7 mouse cellular contexts compared by ENCODE assay signal in the genomic region with DNA sequence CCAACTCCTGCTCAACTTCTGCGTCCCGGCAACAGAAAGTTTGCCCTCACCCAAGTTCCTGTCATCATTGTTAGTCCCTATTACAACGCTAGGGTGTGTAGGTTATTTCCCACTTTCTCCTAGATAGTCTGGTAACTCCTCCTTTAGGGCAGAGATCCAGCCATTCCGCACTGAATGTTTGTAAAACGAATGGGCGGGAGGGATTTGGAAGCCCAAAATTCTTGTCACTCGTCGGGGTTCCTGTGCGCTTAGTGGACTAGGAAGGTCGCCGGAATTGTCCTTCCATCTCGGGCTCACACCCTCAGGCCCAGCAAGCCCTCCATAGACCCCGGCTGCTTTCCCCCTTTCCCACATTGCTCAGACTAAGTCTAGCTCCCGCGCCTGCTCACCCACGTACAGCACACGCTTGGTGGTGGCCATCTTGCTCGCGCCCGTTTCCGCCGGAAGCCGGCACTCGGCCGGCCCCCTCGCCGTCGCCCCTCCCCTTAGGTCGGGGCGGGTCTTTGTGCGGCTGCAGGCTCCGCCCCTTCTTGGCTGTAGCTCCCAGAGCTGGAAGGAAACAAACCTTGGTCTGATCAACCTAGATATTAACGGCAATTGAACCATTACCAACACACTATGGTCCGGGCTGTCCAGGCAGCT. TPM values are rescaled to one million over a fixed set of nuclear protein-coding genes. Genes with fewer than 3 reads are reported as not detected.
DNase-seq lines count a peak whose midpoint lies in the region.

Gene Ppie (minus strand): TSS at position 439 of the 642 bp plus-strand sequence.

- H3K4me3 ChIP-seq in midbrain, embryonic 10.5 days, result peak within 1 kb of the TSS; percentile 77

- peaks cover 24% of the 10 kb centered on the region for H3K4me1 ChIP-seq in midbrain, embryonic 10.5 days

- WGBS in midbrain, embryonic 10.5 days, result 1% methylated on average over 34 of the region's 34 CpGs

- H3K9me3 ChIP-seq in midbrain, embryonic 10.5 days (replicated peaks), result no peaks in the 10 kb centered on the region

- H3K27ac ChIP-seq in midbrain, embryonic 10.5 days (replicated peaks), result peak within 1 kb of the TSS; percentile 88

- peak; percentile 78 to 93 for DNase-seq in adrenal gland, adult (ENCODE audit: inconsistent age in 2 of 2, low spot score in 1 of 2)
- peak; percentile 88 for DNase-seq in embryo, embryonic 10 days (ENCODE audit: low spot score)
- peak; percentile 86 for DNase-seq in gastrocnemius, postnatal 10 days
- DNase-seq in induced T-regulatory cell, adult 2 months (ENCODE audit: low read depth), result peak; percentile 91
- DNase-seq in left cerebral cortex, postnatal 25 days (ENCODE audit: low spot score in 2 of 2), result peak; percentile 70 to 75
- peak; percentile 91 for DNase-seq in midbrain, embryonic 10.5 days (ENCODE audit: low spot score)
- peak; percentile 78 for DNase-seq in right cerebral cortex, postnatal 4 days

- H3K36me3 ChIP-seq in midbrain, embryonic 10.5 days, result peaks cover 26% of the 10 kb centered on the region

- intact Hi-C loops in left cerebral cortex, postnatal 25 days (cut with DNase I), result no loop called here

- no peaks in the 10 kb centered on the region; the same call in 1 of the 2 replicates for H3K27me3 ChIP-seq in midbrain, embryonic 10.5 days (ENCODE audit: low read depth, poor library complexity, severe bottlenecking)

RNA-seq across cellular contexts. Expression of gene Ppie, which starts in this region (rescaled TPM):
- 10 to 100 TPM; 23.5 to 24.0 TPM for total RNA-seq in gastrocnemius, postnatal 10 days (2021)
- 10 to 100 TPM; 19.9 to 21.4 TPM for total RNA-seq in left cerebral cortex, postnatal 25 days (2021)
- 127 and 136 TPM in 2 replicates for polyA plus RNA-seq in midbrain, embryonic 10.5 days (2016; fragmentation: Nextera tagmentation; extraction: Ambion mirVana)

Comparison
In these comparisons a context has a peak if more than half of its experiments do, and no peak if none do; other contexts are left out.
1. Peak in every context shown above with its lines: DNase-seq, H3K4me3 ChIP-seq and H3K27ac ChIP-seq.